Mouse (Mus musculus) Muller cell, postnatal 12 days (primary cell): ENCODE measurements at regions not wholly inside any gene's neighbourhood (a gene's known extent, or its start where the extent isn't known, plus 50 kb on each side); places are given as distances from the start of the nearest gene placed in this dataset.

Source experiments
- DNase-seq: peaks from one replicate; pipeline ENCODE4 v3.0.0-alpha.2; 2015; ENCODE audit errors: inconsistent ontology term

GRCm38 (mm10) chr16:24341736-24342135, 51.6 kb upstream of the Lpp start:
- no peak for DNase-seq

- DNase-seq, result no peak
Observed at GRCm38 (mm10) chr16:24340646-24341045, 52.7 kb upstream of the Lpp start.

GRCm38 (mm10) chr16:24339320-24340265, 53.7 kb upstream of the Lpp start:
- no peak for DNase-seq

- DNase-seq, result no peak
Observed at GRCm38 (mm10) chr16:24338404-24338803, 54.9 kb upstream of the Lpp start.

- no peak for DNase-seq
Observed at GRCm38 (mm10) chr16:24334389-24334788, 58.9 kb upstream of the Lpp start.

- DNase-seq, result no peak
Observed at GRCm38 (mm10) chr16:24331446-24332020, 61.8 kb upstream of the Lpp start.

GRCm38 (mm10) chr16:24326571-24326970, 66.7 kb upstream of the Lpp start:
- no peak for DNase-seq

GRCm38 (mm10) chr16:24326046-24326445, 67.3 kb upstream of the Lpp start:
- no peak for DNase-seq

- DNase-seq, result no peak
Observed at GRCm38 (mm10) chr16:24324917-24325316, 68.4 kb upstream of the Lpp start.

- no peak for DNase-seq
Observed at GRCm38 (mm10) chr16:24318723-24319437, 74.4 kb upstream of the Lpp start.

- DNase-seq, result peak; percentile 6
Observed at GRCm38 (mm10) chr16:24313544-24314326, 79.6 kb upstream of the Lpp start.

GRCm38 (mm10) chr16:24305391-24305790, 87.9 kb upstream of the Lpp start:
- no peak for DNase-seq

GRCm38 (mm10) chr16:24296790-24297189, 96.5 kb upstream of the Lpp start:
- DNase-seq, result no peak

- DNase-seq, result no peak
Observed at GRCm38 (mm10) chr16:24295626-24296440, 97.5 kb upstream of the Lpp start.

- DNase-seq, result no peak
Observed at GRCm38 (mm10) chr16:24284215-24284614, 109.1 kb upstream of the Lpp start.

GRCm38 (mm10) chr16:24282194-24282683, 111.1 kb upstream of the Lpp start:
- DNase-seq, result peak; percentile 92

- DNase-seq, result peak; percentile 22
Observed at GRCm38 (mm10) chr16:24281561-24281960, 111.7 kb upstream of the Lpp start.

- DNase-seq, result no peak
Observed at GRCm38 (mm10) chr16:24277857-24278256, 115.5 kb upstream of the Lpp start.

GRCm38 (mm10) chr16:24262701-24263100, 130.6 kb upstream of the Lpp start:
- no peak for DNase-seq

GRCm38 (mm10) chr16:24259711-24260230, 133.5 kb upstream of the Lpp start:
- no peak for DNase-seq
